Mouse (Mus musculus) midbrain, embryonic 11.5 days (tissue): ENCODE measurements around the gene Gm49510. TPM values are rescaled to one million over a fixed set of nuclear protein-coding genes. Genes with fewer than 3 reads are reported as not detected.

ENCODE experiments used
- ATAC-seq: fragments of 200-750 bp; cut with Nextera tagmentation; 2 replicates; pipeline ENCODE4 v1.8.0; 2017; ENCODE audit warnings: moderate TSS enrichment, moderate library complexity; ENCODE audit not compliant: low FRiP score
- DNase-seq: peaks from one replicate; pipeline ENCODE4 v3.0.0; 2015; ENCODE audit warnings: low spot score; ENCODE audit errors: missing footprints
- H3K27ac ChIP-seq: fragments of 300-500 bp; sonication (generic); 2 replicates; pipeline ENCODE4 v1.5.1; 2014; ENCODE audit warnings: low read depth, low read length
- H3K27me3 ChIP-seq: fragments of 300-500 bp; sonication (generic); 2 replicates; pipeline ENCODE4 v1.6.1; 2014; ENCODE audit warnings: mild to moderate bottlenecking, low read length, moderate library complexity, mixed read lengths; ENCODE audit not compliant: control insufficient read depth, insufficient read depth
- H3K36me3 ChIP-seq: fragments of 300-500 bp; sonication (generic); 2 replicates; pipeline ENCODE4 v1.6.1; 2014; ENCODE audit warnings: mild to moderate bottlenecking, low read length, moderate library complexity, mixed read lengths; ENCODE audit not compliant: control insufficient read depth, insufficient read depth
- H3K4me1 ChIP-seq: fragments of 300-500 bp; sonication (generic); 2 replicates; pipeline ENCODE4 v1.6.1; 2014; ENCODE audit warnings: low read length; ENCODE audit not compliant: control insufficient read depth, insufficient read depth
- H3K4me2 ChIP-seq: fragments of 300-500 bp; sonication (generic); 2 replicates; pipeline ENCODE4 v1.6.1; 2014; ENCODE audit warnings: mild to moderate bottlenecking, moderate library complexity
- H3K4me3 ChIP-seq: fragments of 300-500 bp; sonication (generic); 2 replicates; pipeline ENCODE4 v1.5.1; 2014; ENCODE audit warnings: low read depth, low read length
- H3K9ac ChIP-seq: fragments of 300-500 bp; sonication (generic); 2 replicates; pipeline ENCODE4 v1.6.1; 2014; ENCODE audit warnings: low read length
- H3K9me3 ChIP-seq: fragments of 300-500 bp; sonication (generic); 2 replicates; pipeline ENCODE4 v1.6.1; 2016; ENCODE audit warnings: low read length; ENCODE audit not compliant: control insufficient read depth
- WGBS: fragments of 180-500 bp; shearing (Covaris S2); extraction: QIAGEN DNeasy Blood & Tissue Kit; methylation state at CpG from one replicate; pipeline ENCODE4 v1.1.7; 2014; 5-methylcytosine and 5-hydroxymethylcytosine counted together
- polyA plus RNA-seq: library from polyadenylated mRNA; unstranded; fragments of >200 nt; fragmentation: Nextera tagmentation; extraction: Ambion mirVana; gene quantifications from 2 replicates; pipeline ENCODE4 v1.2.1, GENCODE M21; 2014

The Gm49510 gene
- polyA plus RNA-seq, 1 experiment from 2014 or later: 0.11 TPM

GRCm38 (mm10) chr15:78894726-78895125, 4.7 kb upstream of the Gm49510 start:
- no peak overlapping the region for H3K9ac ChIP-seq
- no peak for ATAC-seq
- H3K4me3 ChIP-seq: no peak overlapping the region
- no peaks in the 10 kb centered on the region for H3K9me3 ChIP-seq
- H3K4me2 ChIP-seq: no peak overlapping the region
- no peak for DNase-seq
- H3K27ac ChIP-seq: no peak overlapping the region; the same call in 1 of the 2 replicates
- peaks cover 4% of the 10 kb centered on the region for H3K4me1 ChIP-seq
- peaks cover 2% of the 10 kb centered on the region; the same call in 1 of the 2 replicates for H3K36me3 ChIP-seq
- no peaks in the 10 kb centered on the region for H3K27me3 ChIP-seq
- WGBS: 77% methylated on average over 13 of the region's 13 CpGs

DNA sequence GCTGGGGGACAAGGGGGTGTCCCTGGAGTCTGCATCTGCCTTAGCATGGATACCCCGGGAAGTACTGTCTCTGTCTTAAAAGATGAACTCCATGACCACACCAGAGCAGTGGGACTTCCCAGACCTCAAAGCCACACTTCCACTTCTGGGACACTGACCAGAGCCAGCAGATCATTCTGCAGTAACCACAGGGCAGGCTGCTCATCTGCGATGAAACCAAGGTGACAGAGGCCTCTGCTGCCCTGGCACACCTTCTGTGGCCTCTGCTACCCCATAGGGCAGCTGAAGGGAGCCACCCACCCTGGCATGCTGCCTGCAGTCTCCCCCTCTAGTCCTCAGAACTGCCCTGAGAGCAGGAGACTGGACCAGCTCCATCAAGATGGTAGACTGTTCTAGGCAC, 3.7 kb upstream of the Gm49510 start:
- Histone ChIP-seq H3K4me3 (no peak overlapping the region), H3K27ac (no peak overlapping the region), H3K9ac (no peak overlapping the region), H3K4me1 (peaks cover 13% of the 10 kb centered on the region), H3K4me2 (no peak overlapping the region), H3K27me3 (peaks cover 2% of the 10 kb centered on the region; the same call in 1 of the 2 replicates), H3K36me3 (peaks cover 2% of the 10 kb centered on the region; the same call in 1 of the 2 replicates), H3K9me3 (no peaks in the 10 kb centered on the region)
- DNase-seq (no peak), ATAC-seq (no peak)
- 91% methylated on average over 2 of the region's 2 CpGs for WGBS

- H3K4me3 ChIP-seq: no peak overlapping the region
- no peaks in the 10 kb centered on the region for H3K9me3 ChIP-seq
- peaks cover 6% of the 10 kb centered on the region for H3K27me3 ChIP-seq
- 85% methylated on average over 3 of the region's 3 CpGs for WGBS
- H3K36me3 ChIP-seq: peaks cover 2% of the 10 kb centered on the region; the same call in 1 of the 2 replicates
- DNase-seq: no peak
- H3K4me1 ChIP-seq: peaks cover 15% of the 10 kb centered on the region
- no peak overlapping the region for H3K4me2 ChIP-seq
- no peak overlapping the region for H3K27ac ChIP-seq
- no peak for ATAC-seq
- no peak overlapping the region for H3K9ac ChIP-seq
Measured at GRCm38 (mm10) chr15:78896149-78896548, 3.3 kb upstream of the Gm49510 start.

GRCm38 (mm10) chr15:78897488-78897887, 2.0 kb upstream of the Gm49510 start:
- H3K4me3 ChIP-seq: no peak overlapping the region
- no peaks in the 10 kb centered on the region for H3K36me3 ChIP-seq
- no peak overlapping the region for H3K27ac ChIP-seq
- no peaks in the 10 kb centered on the region for H3K9me3 ChIP-seq
- ATAC-seq (no peak), DNase-seq (no peak)
- H3K27me3 ChIP-seq: peaks cover 9% of the 10 kb centered on the region
- WGBS: 86% methylated on average over 4 of the region's 4 CpGs
- peaks cover 17% of the 10 kb centered on the region for H3K4me1 ChIP-seq
- no peak overlapping the region for H3K9ac ChIP-seq
- H3K4me2 ChIP-seq: no peak overlapping the region

DNA sequence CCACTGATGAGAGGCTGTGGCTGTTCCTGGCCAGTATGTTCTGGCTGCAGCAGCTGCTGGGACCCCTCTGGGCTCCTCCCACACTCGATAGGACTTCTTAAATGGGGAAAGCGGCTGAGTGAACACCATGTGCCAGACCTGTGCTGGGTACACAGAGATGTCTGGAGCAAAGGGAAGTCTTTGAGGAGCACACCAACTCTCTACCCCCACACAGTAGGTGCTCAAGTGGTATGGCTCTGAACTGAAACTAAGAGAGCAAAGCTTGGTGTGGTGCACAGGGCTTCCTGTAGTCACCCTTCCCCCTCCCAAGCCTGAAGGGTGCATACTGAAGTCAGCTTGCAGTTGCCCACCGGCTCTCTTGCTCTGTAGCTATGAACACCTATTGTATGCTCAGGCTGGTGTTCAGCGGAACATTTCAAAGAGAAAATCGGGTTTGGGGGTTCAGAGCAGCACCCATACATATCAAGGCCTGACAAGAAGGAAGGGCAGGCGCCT, 913 bp upstream of the Gm49510 start:
- ATAC-seq (no peak), DNase-seq (no peak)
- no peak overlapping the region for H3K27ac ChIP-seq
- H3K36me3 ChIP-seq: no peaks in the 10 kb centered on the region
- WGBS: 56% methylated on average over 6 of the region's 6 CpGs
- no peaks in the 10 kb centered on the region for H3K9me3 ChIP-seq
- H3K4me3 ChIP-seq: no peak overlapping the region
- peaks cover 9% of the 10 kb centered on the region for H3K27me3 ChIP-seq
- H3K9ac ChIP-seq: no peak overlapping the region
- no peak overlapping the region for H3K4me2 ChIP-seq
- peaks cover 17% of the 10 kb centered on the region for H3K4me1 ChIP-seq

GRCm38 (mm10) chr15:78899740-78900584, 495 bp downstream of the Gm49510 start, which contains the start of gene Sh3bp1:
TSS of gene Sh3bp1 (plus strand) at chr15:78899768.
- peaks cover 17% of the 10 kb centered on the region for H3K4me1 ChIP-seq
- H3K27ac ChIP-seq: no peak within 1 kb of the TSS
- H3K27me3 ChIP-seq: peaks cover 9% of the 10 kb centered on the region
- no peaks in the 10 kb centered on the region for H3K36me3 ChIP-seq
- peak within 1 kb of the TSS; percentile 50 for H3K9ac ChIP-seq
- DNase-seq: peak; percentile 95
- ATAC-seq: peak; percentile 20; the same call in 1 of the 2 replicates
- peak within 1 kb of the TSS; percentile 76 for H3K4me2 ChIP-seq
- H3K9me3 ChIP-seq: no peaks in the 10 kb centered on the region
- under 1% methylated on average over 47 of the region's 47 CpGs for WGBS
- H3K4me3 ChIP-seq: peak within 1 kb of the TSS; percentile 38

DNA sequence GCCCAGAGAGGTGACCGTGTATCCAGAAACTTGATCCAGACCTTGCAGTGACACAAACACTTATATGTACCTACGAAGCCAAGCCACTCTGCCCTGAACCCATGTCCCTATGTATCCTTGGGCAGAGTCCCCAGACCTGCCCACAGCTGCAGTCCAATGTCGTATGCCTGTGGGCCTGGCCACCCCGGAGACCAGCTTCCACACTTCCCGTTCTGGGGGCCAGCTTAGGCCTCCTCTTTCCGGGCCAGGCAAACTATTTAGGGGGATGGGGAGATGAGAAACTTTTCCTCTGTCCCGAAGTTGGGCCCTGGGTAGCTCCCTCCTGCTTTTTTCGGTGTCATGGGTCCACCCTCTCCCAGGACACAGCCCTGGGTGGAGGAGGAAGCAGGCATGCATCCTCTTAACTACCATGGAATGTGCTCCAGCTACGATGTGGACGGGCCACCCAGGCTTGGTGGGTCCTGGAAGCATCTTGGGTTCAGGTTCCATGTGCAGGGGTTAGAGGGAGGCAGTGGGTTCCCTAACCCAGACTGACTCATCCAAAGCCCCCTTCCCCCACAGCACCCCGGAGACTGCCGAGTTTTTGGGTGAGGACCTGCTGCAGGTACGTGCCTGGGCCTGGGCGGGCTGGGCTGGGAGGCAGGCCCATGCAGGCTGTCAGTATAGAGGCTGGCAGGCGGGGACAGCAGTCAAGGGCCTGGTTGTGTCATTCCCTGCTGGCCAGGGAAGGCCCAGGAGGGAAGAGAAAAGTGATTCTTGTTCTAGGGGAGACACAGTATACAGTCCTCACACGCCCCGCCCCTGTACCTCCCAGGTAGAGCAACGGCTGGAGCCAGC, 1.3 kb downstream of the Gm49510 start:
- ATAC-seq (0 out of 2 replicates have a peak, but pooled peaks have one; percentile 6), DNase-seq (no peak)
- Histone ChIP-seq H3K4me1 (peaks cover 17% of the 10 kb centered on the region), H3K27me3 (peaks cover 9% of the 10 kb centered on the region), H3K4me2 (peak overlapping the region; percentile 76), H3K27ac (no peak overlapping the region), H3K36me3 (no peaks in the 10 kb centered on the region), H3K9ac (peak overlapping the region; percentile 50), H3K4me3 (peak overlapping the region; percentile 38), H3K9me3 (no peaks in the 10 kb centered on the region)
- WGBS: 15% methylated on average over 18 of the region's 18 CpGs

DNA sequence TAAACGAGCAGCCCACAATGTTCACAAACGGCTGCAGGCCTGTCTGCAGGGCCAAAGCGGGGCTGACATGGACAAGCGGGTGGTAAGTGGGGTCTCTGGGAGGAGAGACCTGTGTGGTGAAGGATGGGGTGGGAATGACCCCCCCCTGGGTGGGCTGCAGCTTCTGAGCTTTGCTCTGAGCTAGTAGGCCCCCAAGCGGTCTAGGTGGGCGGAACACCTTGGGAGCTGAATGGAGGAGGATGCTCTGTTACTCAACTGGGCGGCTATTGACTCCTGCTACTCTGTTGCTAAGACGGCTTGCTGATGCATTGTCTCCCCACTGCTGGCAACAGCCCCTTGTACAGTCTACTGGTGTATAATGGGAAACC, 1.9 kb downstream of the Gm49510 start:
- Histone ChIP-seq H3K27ac (no peak overlapping the region), H3K36me3 (no peaks in the 10 kb centered on the region), H3K4me3 (no peak overlapping the region), H3K4me1 (peaks cover 17% of the 10 kb centered on the region), H3K9ac (peak overlapping the region; percentile 14; the same call in 1 of the 2 replicates), H3K4me2 (no peak overlapping the region), H3K27me3 (peaks cover 9% of the 10 kb centered on the region), H3K9me3 (no peaks in the 10 kb centered on the region)
- WGBS: 47% methylated on average over 8 of the region's 8 CpGs
- DNase-seq: no peak
- 0 out of 2 replicates have a peak, but pooled peaks have one; percentile 7 for ATAC-seq
